Mouse (Mus musculus): Measurements from ENCODE around the gene Havcr1.
"Not testable (repeated sequence)": the region's sequence is repeated elsewhere in the genome, so short reads cannot be mapped to it uniquely, and the experiment has no call there.

Gene Havcr1

DNA sequence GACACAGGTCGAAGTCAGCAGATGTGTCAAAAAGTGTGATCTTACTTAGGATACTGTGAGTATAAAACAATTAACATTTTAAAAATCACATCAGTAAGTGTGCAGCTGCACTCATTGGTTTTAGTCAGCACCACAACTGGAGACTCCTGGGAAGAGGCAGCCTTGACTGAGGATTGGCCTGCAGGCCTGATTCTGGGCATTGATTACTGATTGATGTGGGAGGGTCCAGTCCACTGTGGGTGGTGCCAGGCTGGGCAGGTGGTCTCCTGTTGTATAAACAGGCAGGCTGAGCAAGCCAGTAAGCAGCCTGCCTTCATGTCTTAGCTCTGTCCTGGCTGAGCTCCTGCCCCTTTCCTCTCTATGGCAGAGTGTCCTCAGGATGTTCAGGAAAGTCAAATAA, at the start of gene Havcr1:
Gene Havcr1, plus strand, starts transcription at position 5 of the 400 bp plus-strand sequence.
- not testable (repeated sequence) for DNase-seq (ENCODE audit: low spot score in 2 of 2)

DNA sequence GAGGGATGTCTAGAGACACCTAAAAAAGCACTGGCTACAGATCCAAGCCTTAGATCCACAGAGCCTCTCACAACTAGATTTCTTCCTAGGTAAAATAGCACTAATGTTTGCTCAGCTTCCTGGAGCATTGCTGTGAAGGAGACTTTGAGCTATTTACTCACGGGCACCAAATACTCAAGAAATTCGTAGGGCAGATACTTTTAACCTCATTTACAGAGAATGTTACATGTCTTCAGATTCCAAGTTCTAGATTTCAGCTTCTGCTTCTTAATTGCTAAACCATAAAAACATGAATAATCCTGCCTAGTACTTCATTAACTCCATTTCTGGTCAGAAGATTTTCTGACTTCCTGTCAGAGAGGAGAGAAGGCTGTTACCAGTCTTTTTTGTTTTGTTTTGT, 44.7 kb upstream of the Havcr1 start:
- DNase-seq (ENCODE audit: low spot score in 2 of 2), result no peak

DNA sequence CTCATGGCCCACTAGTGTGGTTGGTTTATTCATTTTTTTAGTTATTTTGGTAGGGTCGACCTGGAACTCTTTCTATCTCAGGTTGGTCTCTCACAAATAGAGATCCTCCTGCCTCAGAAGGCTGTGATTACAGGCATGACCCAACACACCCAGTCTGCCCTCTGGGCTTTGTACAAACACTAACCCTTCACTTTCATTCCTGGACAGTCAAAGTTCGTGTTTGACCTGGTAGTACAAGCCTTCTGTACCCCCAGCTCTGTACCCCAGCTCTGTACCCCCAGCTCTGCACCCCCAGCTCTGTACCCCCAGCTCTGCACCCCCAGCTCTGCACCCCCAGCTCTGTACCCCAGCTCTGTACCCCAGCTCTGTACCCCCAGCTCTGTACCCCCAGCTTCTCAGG, 39.0 kb upstream of the Havcr1 start:
- DNase-seq (ENCODE audit: low spot score in 2 of 2), result not testable (repeated sequence)

DNA sequence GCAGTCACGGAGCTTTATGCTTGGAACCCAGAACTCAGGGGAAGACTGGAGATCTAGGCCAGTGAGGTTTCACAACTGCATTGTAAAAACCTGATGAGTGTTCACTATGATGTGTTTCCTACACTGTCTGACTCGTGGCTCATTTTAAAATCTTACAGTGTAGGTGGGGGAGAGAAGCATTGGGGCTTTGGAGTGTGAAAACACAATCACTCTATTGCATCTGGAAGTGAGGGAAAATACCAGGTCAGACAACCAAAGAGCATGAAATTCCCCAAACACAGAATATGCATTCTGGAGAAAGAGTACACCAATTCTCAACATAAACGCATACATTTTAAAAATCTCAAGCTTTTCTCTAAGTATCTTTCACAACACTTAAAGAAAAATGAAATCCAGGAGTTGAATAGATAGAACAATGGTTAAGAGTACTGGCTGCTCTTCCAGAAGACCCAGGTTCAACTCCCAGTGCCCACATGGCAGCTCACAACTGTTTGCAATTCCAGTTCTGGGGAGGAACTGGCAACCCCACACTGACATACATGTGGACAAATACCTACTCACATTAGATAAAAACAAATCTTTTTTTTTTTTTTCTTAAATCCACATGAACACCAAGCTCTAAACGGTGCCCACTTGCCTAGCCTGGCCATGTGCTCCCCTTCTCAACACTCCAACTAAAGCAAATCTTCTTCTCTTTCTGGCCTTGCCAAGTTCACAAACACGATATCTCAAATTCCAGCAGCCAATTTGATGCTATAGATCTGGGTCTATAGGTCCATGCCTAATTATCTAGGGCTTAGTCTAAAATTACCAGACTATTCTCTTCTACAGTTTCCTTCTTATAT, 37.2 kb upstream of the Havcr1 start:
- no peak for DNase-seq (ENCODE audit: low spot score in 2 of 2)

DNA sequence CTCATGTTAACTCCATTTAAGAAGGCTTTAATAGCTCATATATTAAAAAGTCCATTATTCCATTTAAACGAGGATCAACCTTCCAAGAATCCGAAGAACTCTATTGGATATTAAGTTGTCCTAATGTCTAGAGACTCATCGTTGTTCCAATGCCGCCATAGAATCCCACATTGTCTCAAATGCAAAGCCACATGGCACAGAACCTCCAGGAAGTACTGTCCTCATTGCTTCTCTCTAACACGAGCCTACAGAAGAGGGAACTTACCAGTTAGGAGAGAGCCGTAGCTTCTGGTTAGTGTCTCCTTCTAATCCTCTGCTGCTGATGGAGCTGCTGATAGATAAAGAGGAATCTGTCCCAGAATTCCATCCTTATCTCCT, 36.6 kb upstream of the Havcr1 start:
- no peak for DNase-seq (ENCODE audit: low spot score in 2 of 2)

DNA sequence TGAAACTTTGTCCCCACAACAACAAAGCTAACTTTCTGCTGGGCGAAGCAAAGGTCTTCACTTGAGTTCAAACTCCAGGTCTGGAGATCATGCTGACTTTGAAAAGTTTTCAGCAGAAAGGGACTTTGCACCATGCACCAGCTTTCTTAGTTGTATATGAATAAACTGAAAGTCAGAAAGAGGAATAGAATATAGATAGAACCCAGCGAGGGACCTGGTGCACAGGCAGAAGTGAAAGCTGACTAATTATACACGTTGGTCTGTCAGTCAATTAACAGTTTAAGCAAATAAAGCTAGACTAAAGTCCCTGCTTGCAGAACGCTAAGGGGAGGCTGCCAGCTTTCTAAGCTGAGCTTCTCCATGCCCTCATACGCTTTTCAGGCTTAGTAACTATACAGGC, 36.0 kb upstream of the Havcr1 start:
- peak; percentile 33 to 55 for DNase-seq (ENCODE audit: low spot score in 2 of 2)

DNA sequence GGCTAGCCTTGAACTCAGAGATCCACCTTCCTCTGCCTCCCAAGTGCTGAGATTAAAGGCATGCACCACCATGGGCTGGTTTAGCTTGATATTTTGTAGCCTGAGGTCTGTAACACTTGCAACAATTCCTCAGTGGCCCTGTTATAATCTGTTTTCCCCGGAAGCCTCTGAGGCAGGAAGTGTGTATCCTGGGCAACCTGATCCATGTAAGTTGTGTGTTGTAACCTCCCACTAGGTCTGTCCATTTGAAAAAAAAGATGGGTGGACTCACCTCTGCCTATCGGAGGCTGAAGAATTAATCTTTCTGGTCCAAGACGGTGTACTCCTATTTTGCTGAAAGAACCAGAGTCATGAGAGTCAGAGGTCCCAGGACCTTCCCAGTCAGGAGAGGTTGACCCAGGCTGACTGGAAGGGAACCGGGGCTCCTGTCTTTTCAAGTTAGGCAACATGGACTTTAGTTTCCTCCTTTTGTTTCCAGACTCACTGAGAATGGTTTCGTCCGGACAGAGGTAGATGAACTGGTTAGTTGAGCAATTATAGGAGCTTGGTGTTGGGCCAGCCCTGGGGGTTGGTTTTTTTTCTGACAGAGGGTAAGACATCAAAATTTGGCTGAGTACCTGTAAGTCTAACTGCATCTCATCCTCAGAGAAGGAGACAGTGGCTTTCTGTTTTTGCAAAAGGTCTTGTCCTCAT, 28.1 kb upstream of the Havcr1 start, which contains the start of gene Timd2:
Gene Timd2, minus strand, starts transcription at position 398 of the 693 bp plus-strand sequence.
- no peak for DNase-seq (ENCODE audit: low spot score in 2 of 2)

DNA sequence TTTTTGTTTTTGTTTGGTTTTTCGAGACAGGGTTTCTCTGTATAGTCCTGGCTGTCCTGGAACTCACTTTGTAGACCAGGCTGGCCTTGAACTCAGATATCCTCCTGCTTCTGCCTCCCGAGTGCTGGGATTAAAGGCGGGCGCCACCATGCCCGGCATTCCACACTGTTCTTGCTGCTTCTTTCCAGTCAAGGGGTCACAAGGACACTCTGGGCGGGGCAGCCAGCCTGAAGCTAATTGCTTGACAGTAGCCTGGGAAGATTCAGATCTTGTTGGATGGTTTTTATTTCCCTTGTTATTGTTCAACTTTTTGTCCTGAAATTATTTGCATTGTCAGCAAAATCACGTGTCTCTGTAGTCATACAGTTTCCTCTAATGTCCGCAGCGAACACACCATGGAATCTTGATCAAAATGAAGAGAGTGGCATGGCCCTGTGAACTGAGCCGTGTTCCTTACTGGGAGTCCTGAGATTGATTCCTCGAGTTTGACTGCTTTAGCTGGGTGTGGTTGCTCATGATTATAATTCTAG, 3.3 kb upstream of the Havcr1 start:
- DNase-seq (ENCODE audit: low spot score in 2 of 2), result no peak

DNA sequence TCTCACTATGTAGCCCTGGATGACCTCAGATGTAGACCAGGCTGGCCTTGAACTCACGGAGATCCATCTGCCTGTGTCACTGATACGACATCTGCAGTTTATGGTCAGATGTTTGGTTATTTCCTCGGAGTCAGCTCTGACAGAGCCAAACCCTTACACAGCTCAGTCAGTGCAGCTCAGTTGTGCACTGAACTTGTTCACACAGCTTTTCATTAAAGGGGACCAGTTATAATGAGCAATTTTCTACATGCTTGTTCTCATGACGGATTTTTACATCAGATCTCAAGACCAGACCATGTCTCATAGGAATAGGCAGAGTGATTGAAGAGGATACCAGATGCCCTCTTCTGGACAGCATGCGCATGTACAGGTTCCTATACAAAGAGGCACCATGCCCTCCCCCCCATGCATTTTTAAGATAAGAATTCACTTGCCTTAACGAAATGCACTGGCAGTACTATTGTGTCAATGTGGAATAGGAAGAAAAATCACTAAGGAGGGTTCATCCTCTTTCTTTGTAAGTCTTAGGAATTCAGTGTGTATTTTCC, 1.6 kb upstream of the Havcr1 start:
- peak in 1 of 2 experiments; percentile 8 for DNase-seq (ENCODE audit: low spot score in 2 of 2)

DNA sequence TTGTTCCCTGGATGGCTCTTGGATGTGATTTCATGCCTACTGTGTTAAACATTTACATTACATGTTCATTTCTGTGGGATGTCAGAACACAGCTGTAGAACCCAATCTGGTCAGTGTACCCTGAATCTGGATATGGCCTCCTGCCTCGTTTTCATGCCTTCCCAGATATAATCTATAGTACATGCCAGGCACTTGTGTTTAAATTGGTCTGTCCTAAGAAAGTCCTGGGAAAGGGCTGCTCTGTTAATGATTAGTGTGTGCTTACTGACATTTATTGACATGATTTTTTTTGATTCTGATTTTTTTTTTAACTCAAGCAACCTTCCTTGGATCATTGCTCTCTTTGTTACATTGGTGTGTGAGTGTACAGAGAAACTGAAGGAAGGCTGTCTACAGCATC, 263 bp upstream of the Havcr1 start:
- no peak for DNase-seq (ENCODE audit: low spot score in 2 of 2)

DNA sequence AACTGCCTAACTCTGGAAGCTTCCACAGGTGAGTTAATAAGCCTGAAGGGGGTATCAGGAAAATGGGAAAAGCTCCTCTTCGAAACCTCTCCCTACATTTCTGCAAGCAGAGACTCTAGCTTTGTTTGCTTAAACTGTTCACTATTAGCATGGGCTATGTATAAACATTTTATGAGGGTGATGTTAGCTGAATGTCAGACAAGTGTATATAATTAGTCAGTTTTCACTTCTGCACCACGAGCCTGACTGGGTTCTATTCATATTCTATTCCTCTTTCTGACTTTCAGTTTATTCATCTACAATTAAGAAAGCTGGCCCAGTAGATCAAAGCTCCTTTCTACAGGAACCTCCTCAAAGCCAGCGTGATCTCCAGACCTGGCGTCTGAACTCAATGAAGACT, 4.6 kb downstream of the Havcr1 start:
- DNase-seq (ENCODE audit: low spot score in 2 of 2), result peak in 1 of 2 experiments; percentile 7

DNA sequence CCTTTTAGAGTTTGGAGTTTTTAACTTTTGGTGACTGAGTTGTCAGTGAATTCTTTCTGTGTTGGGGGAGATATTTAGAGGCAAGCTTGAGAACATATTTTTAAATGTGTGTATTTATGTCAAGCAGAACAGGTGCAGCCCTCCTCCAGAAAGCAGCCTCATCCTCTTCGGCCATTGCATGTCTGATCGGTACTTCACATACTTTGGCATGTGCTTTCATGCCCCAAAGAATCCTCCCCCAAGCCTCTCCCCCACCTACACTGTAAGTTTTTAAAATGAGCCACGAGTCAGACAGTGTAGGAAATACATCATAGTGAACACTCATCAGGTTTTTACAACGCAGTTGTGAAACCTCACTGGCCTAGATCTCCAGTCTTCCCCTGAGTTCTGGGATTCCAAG, 6.0 kb downstream of the Havcr1 start:
- peak; percentile 18 to 19 for DNase-seq (ENCODE audit: low spot score in 2 of 2)

DNA sequence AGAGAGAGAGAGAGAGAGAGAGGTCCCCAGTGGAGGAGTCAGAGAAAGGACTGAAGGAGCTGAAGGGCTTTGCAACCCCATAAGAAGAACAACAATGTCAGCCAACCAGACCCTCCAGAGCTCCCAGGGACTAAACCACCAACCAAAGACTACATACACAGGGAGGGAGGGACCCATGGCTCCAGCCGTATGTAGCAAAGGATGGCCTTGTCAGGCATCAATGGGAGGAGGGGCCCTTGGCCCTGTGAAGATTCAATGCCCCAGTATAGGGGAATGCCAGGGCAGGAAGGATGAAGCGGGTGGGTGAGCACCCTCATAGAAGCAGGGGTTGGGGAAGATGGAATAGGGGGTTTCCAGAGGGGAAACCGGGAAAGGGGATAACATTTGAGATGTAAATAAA, 6.8 kb downstream of the Havcr1 start:
- DNase-seq (ENCODE audit: low spot score in 2 of 2), result no peak

DNA sequence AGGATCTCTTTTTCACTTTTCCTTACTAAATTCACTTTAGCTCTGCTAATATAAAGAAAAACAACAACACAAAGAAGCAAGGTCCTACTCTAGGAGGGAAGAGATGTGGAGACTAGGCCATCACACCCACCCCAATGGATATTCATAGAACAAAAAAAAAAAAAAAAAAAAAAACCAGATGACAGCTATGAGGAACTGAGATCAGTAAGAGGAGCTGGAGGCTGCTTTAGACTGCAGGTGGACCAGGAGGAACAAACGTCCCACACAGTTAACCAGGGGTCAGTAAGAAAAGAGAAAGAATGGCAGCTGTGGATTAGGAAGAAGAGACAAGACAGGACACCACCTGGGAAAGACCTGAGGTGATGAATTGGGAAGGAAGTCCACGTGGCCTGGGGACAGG, 13.1 kb downstream of the Havcr1 start:
- no peak for DNase-seq (ENCODE audit: low spot score in 2 of 2)

DNA sequence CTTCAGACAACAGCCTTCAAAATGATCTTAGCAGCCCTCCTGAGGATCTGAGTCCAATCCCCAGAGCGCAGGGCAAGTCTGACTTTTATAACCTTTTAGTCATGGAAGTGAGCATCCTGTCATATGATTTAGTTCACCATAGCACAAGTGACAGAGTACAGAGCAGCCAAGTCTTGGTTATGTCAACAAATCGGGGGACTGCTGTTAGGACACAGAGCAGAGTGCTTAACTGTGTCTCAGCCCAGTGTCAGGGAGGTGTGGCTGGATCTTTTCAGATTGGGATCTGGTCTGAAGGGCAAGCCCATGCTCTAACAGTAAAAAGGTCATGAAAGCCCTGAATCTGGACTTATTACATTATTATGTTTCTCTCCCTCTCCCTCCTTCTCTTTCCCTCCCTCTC, 18.8 kb downstream of the Havcr1 start:
- no peak for DNase-seq (ENCODE audit: low spot score in 2 of 2)

DNA sequence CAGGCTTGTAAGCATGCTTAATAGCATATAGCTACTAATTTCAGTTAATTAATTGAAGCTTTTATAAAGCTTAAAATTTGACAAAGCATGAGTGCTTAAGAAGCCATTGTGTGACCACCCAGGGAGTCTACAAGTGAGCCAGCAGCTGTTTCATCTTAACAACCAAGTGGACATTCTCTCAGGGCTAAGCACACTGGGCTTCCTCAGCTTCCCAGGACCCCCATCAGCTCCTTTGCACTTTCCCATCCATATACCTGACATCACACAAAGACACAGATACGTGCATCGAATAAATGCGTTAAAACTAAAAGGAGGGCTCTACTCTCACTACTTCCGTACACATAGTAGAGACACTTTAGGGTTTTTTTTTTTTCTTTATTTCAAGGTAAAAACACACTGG, 19.8 kb downstream of the Havcr1 start:
- DNase-seq (ENCODE audit: low spot score in 2 of 2), result no peak

DNA sequence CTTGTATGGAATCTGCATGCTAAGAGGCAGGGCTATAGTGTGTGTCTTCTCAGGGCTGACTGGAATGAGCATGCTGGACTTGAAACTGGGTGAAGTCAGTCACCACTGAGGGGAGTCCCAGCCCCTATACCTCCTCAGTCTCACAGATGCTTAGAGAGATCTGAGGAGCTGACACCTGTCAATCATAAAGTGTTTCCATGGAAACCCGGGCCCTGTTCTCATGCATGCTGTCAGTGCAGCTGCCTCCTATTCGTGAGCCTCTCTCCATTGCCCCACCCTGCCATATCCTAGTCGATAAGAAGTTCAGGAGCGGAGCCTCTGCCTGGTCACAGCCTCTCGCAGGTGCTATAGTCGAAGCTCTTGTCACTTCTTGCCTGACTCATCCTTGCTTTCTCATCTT, 20.8 kb downstream of the Havcr1 start:
- DNase-seq (ENCODE audit: low spot score in 2 of 2), result not testable (repeated sequence)

DNA sequence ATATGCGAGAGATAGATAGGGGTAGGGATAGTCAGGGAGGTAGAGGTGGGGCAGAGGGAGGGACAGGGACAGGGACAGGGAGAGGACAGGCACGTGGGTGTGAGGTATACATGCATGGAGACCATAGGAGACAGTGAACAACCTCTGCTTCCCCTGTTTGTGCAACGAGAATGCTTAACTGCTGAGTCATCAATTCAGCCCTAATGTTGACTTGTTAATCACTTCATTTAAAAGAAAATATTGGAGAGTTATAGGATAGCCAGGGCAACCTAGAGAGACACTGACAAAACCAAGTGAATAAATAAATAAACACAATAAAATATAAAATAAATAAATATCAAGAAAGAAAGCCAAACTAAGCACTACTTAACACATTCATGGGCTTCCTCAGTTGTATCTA, 42.0 kb downstream of the Havcr1 start:
- DNase-seq (ENCODE audit: low spot score in 2 of 2), result no peak

DNA sequence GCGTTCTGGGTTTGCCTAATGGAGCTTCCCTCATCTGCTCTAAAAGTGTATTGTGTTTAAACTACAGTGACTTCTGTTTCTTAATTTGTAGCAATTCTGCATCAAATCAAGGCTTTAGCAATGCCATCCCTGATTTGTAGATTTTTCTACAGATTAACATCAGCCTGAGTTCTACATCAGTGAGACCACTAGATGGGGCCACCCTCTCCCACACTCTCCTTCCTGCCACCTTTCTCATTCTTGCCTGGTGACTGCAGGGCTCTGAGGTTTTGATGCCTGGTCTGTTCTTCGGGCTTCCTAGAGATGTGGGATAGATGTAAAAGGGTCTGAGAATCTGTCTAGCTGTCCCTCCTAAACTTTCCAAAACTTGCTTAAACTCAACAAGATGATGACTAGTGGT, 44.9 kb downstream of the Havcr1 start:
- DNase-seq (ENCODE audit: low spot score in 2 of 2), result no peak

DNA sequence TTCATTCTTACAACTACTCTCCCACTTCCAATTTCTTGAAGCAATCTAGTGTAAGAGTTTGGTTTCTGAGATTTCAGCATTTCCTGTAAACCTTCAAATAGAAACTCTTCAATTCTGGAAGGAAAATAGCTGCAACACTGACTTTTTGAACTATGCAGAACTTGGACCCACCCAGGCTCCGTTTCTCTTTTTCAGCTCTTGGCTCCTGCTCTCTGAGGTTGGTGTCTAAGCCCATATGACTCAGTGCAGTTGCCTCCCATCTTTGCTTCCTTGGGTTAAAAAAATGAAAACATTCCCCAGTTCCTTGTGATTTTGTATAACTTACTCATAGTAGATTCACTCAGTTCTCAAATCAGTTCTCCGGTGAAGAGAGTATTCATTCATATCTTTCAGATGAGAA, 69.6 kb downstream of the Havcr1 start:
- DNase-seq (ENCODE audit: low spot score in 2 of 2), result no peak

DNA sequence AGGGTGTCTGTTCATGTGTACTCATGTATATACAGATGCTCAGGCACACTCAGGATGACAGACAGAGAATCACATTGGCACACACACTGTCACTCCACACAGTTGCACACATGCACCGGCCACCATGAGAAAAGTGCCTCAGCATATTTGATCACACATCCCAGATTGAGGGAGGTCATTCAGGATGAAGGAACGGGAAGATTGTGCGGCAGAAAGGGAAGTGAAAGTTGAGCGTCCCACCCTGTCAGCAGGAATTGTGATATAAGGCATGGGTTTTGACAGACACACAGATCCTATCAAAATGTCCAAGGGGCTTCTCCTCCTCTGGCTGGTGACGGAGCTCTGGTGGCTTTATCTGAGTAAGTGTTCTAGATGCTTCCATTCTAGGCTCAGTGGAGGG, 75.6 kb downstream of the Havcr1 start, which contains the start of gene Timd4:
Gene Timd4, plus strand, starts transcription at position 290 of the 400 bp plus-strand sequence.
- DNase-seq (ENCODE audit: low spot score in 2 of 2), result no peak

DNA sequence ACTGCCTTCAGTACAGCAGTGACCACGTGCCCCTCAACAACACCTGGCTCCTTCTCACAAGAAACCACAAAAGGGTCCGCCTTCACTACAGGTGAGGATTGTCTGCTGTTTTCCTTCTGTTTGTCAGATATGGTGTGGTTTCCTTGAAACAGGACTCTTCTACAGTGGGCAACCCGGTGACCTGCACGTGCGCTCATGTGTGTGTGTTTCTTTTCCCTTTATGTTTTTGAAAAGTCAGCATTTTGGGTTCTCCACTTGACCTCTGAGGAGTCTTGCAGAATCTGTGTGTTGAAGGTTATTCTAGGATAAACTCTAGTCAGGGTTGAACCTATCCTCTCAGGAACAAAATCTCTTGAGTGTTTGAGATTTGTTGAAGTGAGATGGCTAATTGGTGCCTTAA, 82.8 kb downstream of the Havcr1 start:
- no peak for DNase-seq (ENCODE audit: low spot score in 2 of 2)

DNA sequence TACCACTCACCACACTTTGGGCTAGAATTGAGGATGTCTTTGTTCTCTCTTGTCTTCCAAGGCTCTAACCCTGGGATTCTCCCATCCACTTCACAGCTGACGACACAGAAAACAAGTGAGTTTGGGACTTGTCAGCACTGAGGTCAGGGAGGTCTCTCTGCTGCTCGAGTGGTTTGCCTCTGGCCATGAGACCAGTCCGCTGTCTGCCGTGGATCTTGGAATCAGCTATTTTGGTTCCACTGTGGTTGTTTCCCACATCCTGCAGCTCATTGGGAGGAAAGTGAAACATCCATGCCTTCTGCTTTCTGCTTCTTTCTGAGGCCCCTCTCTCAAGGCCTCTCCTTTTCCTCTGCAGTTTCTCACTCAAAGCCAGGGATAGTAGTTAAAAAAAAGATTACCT, 85.0 kb downstream of the Havcr1 start:
- DNase-seq (ENCODE audit: low spot score in 2 of 2), result no peak
